Mouse (Mus musculus) bone marrow, adult 2 months (tissue): Measurements from ENCODE around the gene Cntn3.

Source experiments
- CTCF ChIP-seq: fragments of 200-500 bp; IDR thresholded peaks from 2 replicates; pipeline ENCODE4 v1.5.1; 2011; ENCODE audit warnings: low read length, control low read depth; ENCODE audit not compliant: control insufficient read depth, insufficient read depth
- POLR2A ChIP-seq: fragments of 200-500 bp; IDR thresholded peaks from 2 replicates; pipeline ENCODE4 v1.6.1; 2011; ENCODE audit warnings: low read depth, mild to moderate bottlenecking, control low read depth, low read length, borderline replicate concordance; ENCODE audit not compliant: control insufficient read depth

- TF ChIP-seq CTCF (no peak), POLR2A (no peak)
These were observed 17.2 kb upstream of the Cntn3 start for GRCm38 (mm10) chr6:102590151-102590550.
